8 mouse cellular contexts compared by ENCODE assay signal in the genomic region with DNA sequence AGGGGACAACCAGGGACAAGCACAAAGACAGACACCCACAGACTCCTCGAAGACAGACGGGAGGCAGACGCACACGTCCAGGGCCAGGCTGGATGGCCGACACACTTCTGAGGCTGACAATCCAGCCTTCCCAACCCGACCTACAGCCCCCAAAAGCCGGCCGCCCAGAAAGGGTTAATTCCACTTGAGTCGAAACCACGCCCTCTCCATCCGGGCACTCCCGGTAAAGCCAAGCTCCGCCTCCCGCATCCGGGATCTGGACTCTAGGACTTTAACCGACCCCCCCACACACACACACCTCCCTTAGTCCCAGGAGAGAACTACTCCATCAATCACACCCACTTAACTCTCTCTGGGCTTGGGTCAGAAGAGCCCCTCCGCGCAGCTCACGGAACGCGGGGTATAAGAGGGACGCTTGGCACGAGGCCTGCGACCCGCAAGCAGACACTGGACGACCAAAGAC. TPM values are rescaled to one million over a fixed set of nuclear protein-coding genes. Genes with fewer than 3 reads are reported as not detected.
DNase-seq lines count a peak whose midpoint lies in the region; ATAC-seq and TF ChIP-seq lines count a peak whose summit lies in the region.

No protein-coding gene starts in this region.

- H3K9me3 ChIP-seq in CH12.LX (replicated peaks; ENCODE audit: low read length): no peaks in the 10 kb centered on the region
- H3K9me3 ChIP-seq in forebrain, embryonic 12.5 days: no peaks in the 10 kb centered on the region
- no peaks in the 10 kb centered on the region for H3K9me3 ChIP-seq in heart, postnatal 0 days (replicated peaks; ENCODE audit: control insufficient read depth, low read length)
- no peaks in the 10 kb centered on the region for H3K9me3 ChIP-seq in liver, postnatal 0 days (ENCODE audit: low read length)
- H3K9me3 ChIP-seq in neural tube, embryonic 15.5 days (replicated peaks): no peaks in the 10 kb centered on the region

- peak overlapping the region; percentile 60 to 73 (median 67) for H3K4me3 ChIP-seq in CH12.LX (replicated peaks in 1 of 3; ENCODE audit: low read depth in 2 of 3, low read length in 2 of 3, poor library complexity in 1 of 3)
- peak overlapping the region; percentile 66 for H3K4me3 ChIP-seq in forebrain, embryonic 12.5 days (replicated peaks)
- peak overlapping the region; percentile 89 for H3K4me3 ChIP-seq in heart, postnatal 0 days (ENCODE audit: low read depth, low read length)
- H3K4me3 ChIP-seq in liver, postnatal 0 days (ENCODE audit: low read depth, low read length): peak overlapping the region; percentile 77
- peak overlapping the region; percentile 65 for H3K4me3 ChIP-seq in neural tube, embryonic 15.5 days (replicated peaks)

- peak overlapping the region; percentile 80 for H3K4me2 ChIP-seq in CH12.LX (ENCODE audit: insufficient read depth, low read depth, poor library complexity, severe bottlenecking)
- H3K4me2 ChIP-seq in forebrain, embryonic 12.5 days: peak overlapping the region; percentile 95
- H3K4me2 ChIP-seq in heart, postnatal 0 days (ENCODE audit: low read depth, low read length): peak overlapping the region; percentile 96
- H3K4me2 ChIP-seq in liver, postnatal 0 days (ENCODE audit: low read depth, low read length): peak overlapping the region; percentile 93
- peak overlapping the region; percentile 96 for H3K4me2 ChIP-seq in neural tube, embryonic 15.5 days

- peak; percentile 62 for ATAC-seq in forebrain, embryonic 12.5 days (ENCODE audit: low FRiP score)
- peak; percentile 55 for ATAC-seq in heart, postnatal 0 days (ENCODE audit: insufficient read depth, low read depth)
- peak; percentile 62 for ATAC-seq in liver, postnatal 0 days
- peak; percentile 51 for ATAC-seq in neural tube, embryonic 15.5 days (ENCODE audit: low FRiP score)

- H3K4me1 ChIP-seq in CH12.LX (ENCODE audit: control insufficient read depth in 1 of 2, insufficient read depth in 2 of 2): peaks cover 35 to 59% of the 10 kb centered on the region in 2 experiments
- H3K4me1 ChIP-seq in forebrain, embryonic 12.5 days: peaks cover 57% of the 10 kb centered on the region
- peaks cover 39% of the 10 kb centered on the region for H3K4me1 ChIP-seq in heart, postnatal 0 days (ENCODE audit: control insufficient read depth, insufficient read depth)
- peaks cover 48% of the 10 kb centered on the region for H3K4me1 ChIP-seq in liver, postnatal 0 days (ENCODE audit: insufficient read depth)
- peaks cover 75% of the 10 kb centered on the region for H3K4me1 ChIP-seq in neural tube, embryonic 15.5 days

- in situ Hi-C loops in CH12.LX (cut with MboI; ENCODE audit: low pct_ligation_motif_present, low pct_unique_long_range_greater_than_20kb, low sequenced_read_pairs): no loop called here

- H3K27ac ChIP-seq in CH12.LX (ENCODE audit: insufficient read depth, low read depth): peak overlapping the region; percentile 96
- peak overlapping the region; percentile 99 for H3K27ac ChIP-seq in forebrain, embryonic 12.5 days
- peak overlapping the region; percentile 98 for H3K27ac ChIP-seq in heart, postnatal 0 days (ENCODE audit: low read depth)
- H3K27ac ChIP-seq in liver, postnatal 0 days (ENCODE audit: low read depth): peak overlapping the region; percentile 97
- H3K27ac ChIP-seq in neural tube, embryonic 15.5 days (replicated peaks): peak overlapping the region; percentile 98

- WGBS in forebrain, embryonic 12.5 days: 0% methylated on average over 26 of the region's 26 CpGs
- under 1% methylated on average over 26 of the region's 26 CpGs for WGBS in heart, postnatal 0 days
- under 1% methylated on average over 26 of the region's 26 CpGs for WGBS in liver, postnatal 0 days (ENCODE audit: insufficient replicate concordance)
- WGBS in neural tube, embryonic 15.5 days: 0% methylated on average over 26 of the region's 26 CpGs

- peaks cover 7% of the 10 kb centered on the region for H3K27me3 ChIP-seq in CH12.LX (replicated peaks)
- H3K27me3 ChIP-seq in forebrain, embryonic 12.5 days: no peaks in the 10 kb centered on the region
- H3K27me3 ChIP-seq in heart, postnatal 0 days (ENCODE audit: control insufficient read depth, insufficient read depth, low read length): no peaks in the 10 kb centered on the region
- no peaks in the 10 kb centered on the region for H3K27me3 ChIP-seq in liver, postnatal 0 days (ENCODE audit: insufficient read depth, low read length)
- H3K27me3 ChIP-seq in neural tube, embryonic 15.5 days (replicated peaks): no peaks in the 10 kb centered on the region

- TF ChIP-seq RAD21 in CH12.LX (IDR thresholded peaks at IDR 0.05; ENCODE audit: low read depth, low read length): no peak

- no peak for TF ChIP-seq EP300 in CH12.LX (IDR thresholded peaks at IDR 0.05; ENCODE audit: low read length)
- peak; percentile 27; the same call in 1 of the 2 replicates for TF ChIP-seq EP300 in heart, postnatal 0 days (IDR thresholded peaks at IDR 0.05; ENCODE audit: low read depth)
- no peak for TF ChIP-seq EP300 in liver, postnatal 0 days (IDR thresholded peaks at IDR 0.05; ENCODE audit: low read depth)

- peak; percentile 95 for DNase-seq in CH12.LX (ENCODE audit: extremely low read depth)
- peak; percentile 92 for DNase-seq in c-Kit-positive CD71-positive TER-119-positive erythroid progenitor cells, embryonic 14.5 days (ENCODE audit: low spot score)
- DNase-seq in heart, postnatal 0 days (ENCODE audit: low spot score): peak; percentile 96
- peak; percentile 99 for DNase-seq in kidney, postnatal 4 days
- peak; percentile 97 for DNase-seq in liver, postnatal 0 days
- DNase-seq in testis, postnatal 14 days (ENCODE audit: low spot score): peak; percentile 95

- no peak for TF ChIP-seq CTCF in CH12.LX (conservative IDR thresholded peaks at IDR 0.05 in 1 of 2, IDR thresholded peaks at IDR 0.05 in 1 of 2; ENCODE audit: low read depth in 2 of 2, low read length in 2 of 2)
- no peak for TF ChIP-seq CTCF in heart, postnatal 0 days (IDR thresholded peaks at IDR 0.05; ENCODE audit: low read depth)
- TF ChIP-seq CTCF in liver, postnatal 0 days (IDR thresholded peaks at IDR 0.05; ENCODE audit: low read depth): no peak

- no peak; the same call in 1 of the 2 replicates for TF ChIP-seq POLR2A in CH12.LX (IDR thresholded peaks at IDR 0.05; ENCODE audit: low read depth, low read length)

- H3K9ac ChIP-seq in CH12.LX (ENCODE audit: insufficient read depth, low read depth): peak overlapping the region; percentile 90
- H3K9ac ChIP-seq in forebrain, embryonic 12.5 days: peak overlapping the region; percentile 98
- H3K9ac ChIP-seq in heart, postnatal 0 days (replicated peaks; ENCODE audit: low read depth, low read length): peak overlapping the region; percentile 88
- H3K9ac ChIP-seq in liver, postnatal 0 days (replicated peaks): peak overlapping the region; percentile 89
- peak overlapping the region; percentile 77 for H3K9ac ChIP-seq in neural tube, embryonic 15.5 days (replicated peaks)

- dilution Hi-C loops in CH12.LX (cut with MboI; ENCODE audit: extremely low pct_ligation_motif_present, extremely low pct_unique_long_range_greater_than_20kb, low sequenced_read_pairs): no loop called here

- peaks cover 7% of the 10 kb centered on the region; the same call in 1 of the 2 replicates for H3K79me2 ChIP-seq in CH12.LX (replicated peaks; ENCODE audit: control insufficient read depth, extremely low read depth, insufficient read depth, poor library complexity, severe bottlenecking)

- H3K36me3 ChIP-seq in CH12.LX (replicated peaks in 1 of 2; ENCODE audit: control insufficient read depth in 1 of 2, insufficient read depth in 1 of 2, low read length in 1 of 2): peaks cover 13 to 20% of the 10 kb centered on the region in 2 experiments
- H3K36me3 ChIP-seq in forebrain, embryonic 12.5 days (replicated peaks): peaks cover 35% of the 10 kb centered on the region
- H3K36me3 ChIP-seq in heart, postnatal 0 days (replicated peaks; ENCODE audit: control insufficient read depth, insufficient read depth, low read length): peaks cover 30% of the 10 kb centered on the region
- peaks cover 18% of the 10 kb centered on the region for H3K36me3 ChIP-seq in liver, postnatal 0 days (replicated peaks; ENCODE audit: insufficient read depth, low read length)
- peaks cover 30% of the 10 kb centered on the region for H3K36me3 ChIP-seq in neural tube, embryonic 15.5 days

RNA-seq across cellular contexts. Expression of a gene that starts 2.4 kb away (rescaled TPM):
- 2.9 and 5.7 TPM in 2 replicates for total RNA-seq in CH12.LX (2012; rRNA removed)
- 0.36 and 0.66 TPM in 2 replicates for total RNA-seq in CH12.LX (2014; rRNA removed)
- polyA plus RNA-seq in CH12.LX (2012; ENCODE audit: insufficient read length, low read depth): 6.0 and 7.2 TPM in 2 replicates
- 50.8 and 53.3 TPM in 2 replicates for polyA plus RNA-seq in forebrain, embryonic 12.5 days (2016; fragmentation: Nextera tagmentation; extraction: Ambion mirVana)
- total RNA-seq in heart, postnatal 0 days (2014; rRNA removed; ENCODE audit: low replicate concordance): 7.8 and 10.0 TPM in 2 replicates
- polyA plus RNA-seq in heart, postnatal 0 days (2015; fragmentation: Nextera tagmentation; extraction: Ambion mirVana): 23.0 and 23.6 TPM in 2 replicates
- polyA plus RNA-seq in liver, postnatal 0 days (2015; fragmentation: Nextera tagmentation; extraction: Ambion mirVana): 7.4 and 8.2 TPM in 2 replicates
- polyA plus RNA-seq in neural tube, embryonic 15.5 days (2015; fragmentation: Nextera tagmentation; extraction: Ambion mirVana): 29.4 and 32.6 TPM in 2 replicates

RNA-seq across cellular contexts. Expression of a gene that starts 13.1 kb away (rescaled TPM):
- total RNA-seq in CH12.LX (2012; rRNA removed): 0.25 and 0.38 TPM in 2 replicates
- total RNA-seq in CH12.LX (2014; rRNA removed): not detected in 2 replicates
- polyA plus RNA-seq in CH12.LX (2012; ENCODE audit: insufficient read length, low read depth): 0.16 and 0.22 TPM in 2 replicates
- 9.1 and 11.2 TPM in 2 replicates for polyA plus RNA-seq in forebrain, embryonic 12.5 days (2016; fragmentation: Nextera tagmentation; extraction: Ambion mirVana)
- 32.4 and 33.0 TPM in 2 replicates for total RNA-seq in heart, postnatal 0 days (2014; rRNA removed; ENCODE audit: low replicate concordance)
- 59.7 and 62.5 TPM in 2 replicates for polyA plus RNA-seq in heart, postnatal 0 days (2015; fragmentation: Nextera tagmentation; extraction: Ambion mirVana)
- 12.3 and 14.0 TPM in 2 replicates for polyA plus RNA-seq in liver, postnatal 0 days (2015; fragmentation: Nextera tagmentation; extraction: Ambion mirVana)
- polyA plus RNA-seq in neural tube, embryonic 15.5 days (2015; fragmentation: Nextera tagmentation; extraction: Ambion mirVana): 6.2 and 9.1 TPM in 2 replicates

RNA-seq across cellular contexts. Expression of a gene that starts 15.7 kb away (rescaled TPM):
- total RNA-seq in CH12.LX (2012; rRNA removed): 28.4 and 37.4 TPM in 2 replicates
- total RNA-seq in CH12.LX (2014; rRNA removed): 27.3 and 29.3 TPM in 2 replicates
- polyA plus RNA-seq in CH12.LX (2012; ENCODE audit: insufficient read length, low read depth): 29.5 and 33.2 TPM in 2 replicates
- 55.0 and 60.9 TPM in 2 replicates for polyA plus RNA-seq in forebrain, embryonic 12.5 days (2016; fragmentation: Nextera tagmentation; extraction: Ambion mirVana)
- 14.2 and 17.6 TPM in 2 replicates for total RNA-seq in heart, postnatal 0 days (2014; rRNA removed; ENCODE audit: low replicate concordance)
- 16.7 and 18.6 TPM in 2 replicates for polyA plus RNA-seq in heart, postnatal 0 days (2015; fragmentation: Nextera tagmentation; extraction: Ambion mirVana)
- polyA plus RNA-seq in liver, postnatal 0 days (2015; fragmentation: Nextera tagmentation; extraction: Ambion mirVana): 4.7 and 5.4 TPM in 2 replicates
- 29.7 and 31.5 TPM in 2 replicates for polyA plus RNA-seq in neural tube, embryonic 15.5 days (2015; fragmentation: Nextera tagmentation; extraction: Ambion mirVana)

RNA-seq across cellular contexts. Expression of a gene that starts 15.8 kb away (rescaled TPM):
- total RNA-seq in CH12.LX (2012; rRNA removed) (193 and 208 TPM in 2 replicates), CH12.LX (2014; rRNA removed) (161 and 201 TPM in 2 replicates)
- 137 and 153 TPM in 2 replicates for polyA plus RNA-seq in CH12.LX (2012; ENCODE audit: insufficient read length, low read depth)
- polyA plus RNA-seq in forebrain, embryonic 12.5 days (2016; fragmentation: Nextera tagmentation; extraction: Ambion mirVana): 91.7 and 103 TPM in 2 replicates
- 64.9 and 93.4 TPM in 2 replicates for total RNA-seq in heart, postnatal 0 days (2014; rRNA removed; ENCODE audit: low replicate concordance)
- 171 and 175 TPM in 2 replicates for polyA plus RNA-seq in heart, postnatal 0 days (2015; fragmentation: Nextera tagmentation; extraction: Ambion mirVana)
- polyA plus RNA-seq in liver, postnatal 0 days (2015; fragmentation: Nextera tagmentation; extraction: Ambion mirVana): 83.7 and 83.9 TPM in 2 replicates
- polyA plus RNA-seq in neural tube, embryonic 15.5 days (2015; fragmentation: Nextera tagmentation; extraction: Ambion mirVana): 130 and 132 TPM in 2 replicates

RNA-seq across cellular contexts. Expression of a gene that starts 41.9 kb away (rescaled TPM):
- total RNA-seq in CH12.LX (2012; rRNA removed) (66.4 and 69.6 TPM in 2 replicates), CH12.LX (2014; rRNA removed) (30.6 and 31.9 TPM in 2 replicates)
- polyA plus RNA-seq in CH12.LX (2012; ENCODE audit: insufficient read length, low read depth): 87.1 and 92.0 TPM in 2 replicates
- polyA plus RNA-seq in forebrain, embryonic 12.5 days (2016; fragmentation: Nextera tagmentation; extraction: Ambion mirVana): 94.3 and 98.3 TPM in 2 replicates
- total RNA-seq in heart, postnatal 0 days (2014; rRNA removed; ENCODE audit: low replicate concordance): 23.6 and 23.8 TPM in 2 replicates
- 10.3 and 12.4 TPM in 2 replicates for polyA plus RNA-seq in heart, postnatal 0 days (2015; fragmentation: Nextera tagmentation; extraction: Ambion mirVana)
- polyA plus RNA-seq in liver, postnatal 0 days (2015; fragmentation: Nextera tagmentation; extraction: Ambion mirVana): 7.8 and 8.7 TPM in 2 replicates
- 70.6 and 76.1 TPM in 2 replicates for polyA plus RNA-seq in neural tube, embryonic 15.5 days (2015; fragmentation: Nextera tagmentation; extraction: Ambion mirVana)

Comparison
In these comparisons a context has a peak if more than half of its experiments do, and no peak if none do; other contexts are left out.
1. Peak in every context shown above with its lines: DNase-seq, ATAC-seq, H3K4me3 ChIP-seq and H3K27ac ChIP-seq.